Mouse (Mus musculus) lung, postnatal 0 days (tissue): ENCODE measurements around the gene Abcb9. TPM values are rescaled to one million over a fixed set of nuclear protein-coding genes. Genes with fewer than 3 reads are reported as not detected.

Experiments
- ATAC-seq: fragments of 200-750 bp; cut with Nextera tagmentation; 2 replicates; pipeline ENCODE4 v1.8.0; 2017; ENCODE audit warnings: moderate library complexity
- DNase-seq: peaks from one replicate; pipeline ENCODE4 v3.0.0-alpha.2; 2016; ENCODE audit warnings: low spot score
- H3K27ac ChIP-seq: fragments of 300-500 bp; sonication (generic); 2 replicates; pipeline ENCODE4 v1.5.1; 2014; ENCODE audit warnings: antibody characterized with exemption, mild to moderate bottlenecking, low read length, mixed read lengths
- H3K27me3 ChIP-seq: fragments of 300-500 bp; sonication (generic); replicated peaks from 2 replicates; pipeline ENCODE4 v1.6.1; 2014; ENCODE audit warnings: low read length, mixed read lengths; ENCODE audit not compliant: insufficient read depth
- H3K36me3 ChIP-seq: fragments of 300-500 bp; sonication (generic); 2 replicates; pipeline ENCODE4 v1.6.1; 2014; ENCODE audit warnings: low read length, mixed read lengths; ENCODE audit not compliant: insufficient read depth
- H3K4me1 ChIP-seq: fragments of 300-500 bp; sonication (generic); 2 replicates; pipeline ENCODE4 v1.6.1; 2014; ENCODE audit warnings: antibody characterized with exemption, low read depth, low read length, mixed read lengths; ENCODE audit not compliant: insufficient read depth
- H3K4me2 ChIP-seq: fragments of 300-500 bp; sonication (generic); replicated peaks from 2 replicates; pipeline ENCODE4 v1.6.1; 2014; ENCODE audit warnings: low read depth, mild to moderate bottlenecking, low read length, moderate library complexity, mixed read lengths
- H3K4me3 ChIP-seq: fragments of 300-500 bp; sonication (generic); 2 replicates; pipeline ENCODE4 v1.5.1; 2014; ENCODE audit warnings: low read depth, low read length
- H3K9ac ChIP-seq: fragments of 300-500 bp; sonication (generic); replicated peaks from 2 replicates; pipeline ENCODE4 v1.6.1; 2014; ENCODE audit warnings: low read depth, mild to moderate bottlenecking
- H3K9me3 ChIP-seq: fragments of 300-500 bp; sonication (generic); 2 replicates; pipeline ENCODE4 v1.6.1; 2016; ENCODE audit warnings: low read length, mixed read lengths
- CTCF ChIP-seq: IDR thresholded peaks from 2 replicates; pipeline ENCODE4 v1.5.1; 2016; ENCODE audit warnings: antibody characterized with exemption, mild to moderate bottlenecking
- EP300 ChIP-seq: IDR thresholded peaks from 2 replicates; pipeline ENCODE4 v1.6.1; 2016; ENCODE audit warnings: antibody characterized with exemption, mild to moderate bottlenecking, control low read depth
- WGBS: fragments of 180-500 bp; shearing (Covaris S2); extraction: QIAGEN DNeasy Blood & Tissue Kit; methylation state at CpG from one replicate; pipeline ENCODE4 v1.1.7; 2014; 5-methylcytosine and 5-hydroxymethylcytosine counted together
- polyA plus RNA-seq: library from polyadenylated mRNA; unstranded; fragments of >200 nt; fragmentation: Nextera tagmentation; extraction: Ambion mirVana; gene quantifications from 2 replicates; pipeline ENCODE4 v1.2.1, GENCODE M21; 2015

The Abcb9 gene
- polyA plus RNA-seq, 1 experiment from 2014 or later = 2.6 TPM

DNA sequence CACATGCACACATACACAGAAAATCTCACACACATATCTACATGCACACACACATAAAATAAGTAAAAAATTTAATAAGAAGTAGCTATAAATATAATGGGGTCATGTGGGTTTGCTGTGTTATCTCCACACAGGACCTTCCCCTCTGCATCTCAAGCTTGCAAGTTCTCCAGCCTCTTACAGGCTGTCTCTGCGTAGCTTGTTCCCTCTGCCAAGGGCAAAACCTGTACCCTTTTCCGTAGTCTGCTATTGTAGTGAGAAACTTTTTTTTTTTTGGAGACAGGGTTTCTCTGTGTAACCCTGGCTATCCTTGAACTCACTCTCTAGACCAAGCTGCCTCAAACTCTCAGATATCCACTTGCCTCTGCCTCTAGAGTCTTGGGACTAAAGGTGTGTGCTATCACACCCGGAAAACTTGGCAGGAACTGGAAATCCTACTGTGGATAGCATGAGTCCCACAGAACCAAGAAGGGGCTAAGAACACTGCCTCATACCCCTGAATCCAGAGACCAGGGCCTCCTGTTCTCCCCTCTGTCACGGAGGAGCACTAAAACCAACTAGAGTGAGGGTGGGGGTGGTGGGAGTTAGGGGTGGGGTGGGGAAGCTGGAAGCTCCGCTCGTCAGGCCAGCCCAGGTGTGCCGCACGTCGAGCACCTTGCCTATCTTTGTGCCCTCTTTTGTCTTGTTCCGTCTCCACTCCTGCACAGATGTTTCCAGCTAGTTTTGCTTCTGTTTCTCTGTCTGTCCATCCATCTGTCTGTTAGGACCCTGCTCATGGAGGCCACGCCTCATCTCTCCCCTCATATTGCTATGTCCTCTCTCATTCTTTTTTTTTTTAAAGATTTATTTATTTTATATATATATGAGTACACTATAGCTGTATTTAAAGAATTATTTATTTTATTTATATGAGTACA is 4.8 kb upstream of the Abcb9 start:
- Histone ChIP-seq H3K36me3 (no peaks in the 10 kb centered on the region), H3K4me2 (no peak overlapping the region), H3K4me1 (no peaks in the 10 kb centered on the region), H3K4me3 (no peak overlapping the region), H3K9ac (no peak overlapping the region), H3K27me3 (no peaks in the 10 kb centered on the region), H3K27ac (no peak overlapping the region), H3K9me3 (no peaks in the 10 kb centered on the region)
- TF ChIP-seq CTCF (no peak), EP300 (no peak)
- no peak for DNase-seq
- 87% methylated on average over 11 of the region's 11 CpGs for WGBS
- no peak for ATAC-seq

DNA sequence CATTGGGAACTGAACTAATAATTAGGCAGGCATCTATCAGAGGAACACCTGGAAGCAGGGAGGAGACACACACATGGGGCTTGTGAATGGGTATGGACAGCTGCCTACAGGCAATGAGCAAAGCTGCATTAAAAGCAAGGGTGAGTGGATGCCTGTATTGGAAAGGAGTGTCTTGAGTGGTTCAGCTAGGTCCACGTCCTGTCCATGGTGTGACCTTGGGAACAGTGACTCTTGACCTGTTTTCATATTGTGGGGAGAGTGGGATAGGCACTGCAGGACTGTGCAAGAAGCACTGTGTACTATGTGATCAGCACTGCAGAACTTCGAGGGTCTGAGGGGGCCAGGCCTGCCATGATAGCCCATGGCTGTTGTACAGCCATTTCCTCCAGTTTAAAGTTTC is 3.3 kb upstream of the Abcb9 start:
- TF ChIP-seq CTCF (no peak), EP300 (no peak)
- no peak for ATAC-seq
- no peak overlapping the region for H3K4me3 ChIP-seq
- no peaks in the 10 kb centered on the region for H3K36me3 ChIP-seq
- H3K27me3 ChIP-seq = no peaks in the 10 kb centered on the region
- H3K4me2 ChIP-seq = no peak overlapping the region
- no peaks in the 10 kb centered on the region for H3K4me1 ChIP-seq
- no peak overlapping the region for H3K27ac ChIP-seq
- no peaks in the 10 kb centered on the region for H3K9me3 ChIP-seq
- DNase-seq = no peak
- H3K9ac ChIP-seq = no peak overlapping the region
- 88% methylated on average over 2 of the region's 2 CpGs for WGBS

DNA sequence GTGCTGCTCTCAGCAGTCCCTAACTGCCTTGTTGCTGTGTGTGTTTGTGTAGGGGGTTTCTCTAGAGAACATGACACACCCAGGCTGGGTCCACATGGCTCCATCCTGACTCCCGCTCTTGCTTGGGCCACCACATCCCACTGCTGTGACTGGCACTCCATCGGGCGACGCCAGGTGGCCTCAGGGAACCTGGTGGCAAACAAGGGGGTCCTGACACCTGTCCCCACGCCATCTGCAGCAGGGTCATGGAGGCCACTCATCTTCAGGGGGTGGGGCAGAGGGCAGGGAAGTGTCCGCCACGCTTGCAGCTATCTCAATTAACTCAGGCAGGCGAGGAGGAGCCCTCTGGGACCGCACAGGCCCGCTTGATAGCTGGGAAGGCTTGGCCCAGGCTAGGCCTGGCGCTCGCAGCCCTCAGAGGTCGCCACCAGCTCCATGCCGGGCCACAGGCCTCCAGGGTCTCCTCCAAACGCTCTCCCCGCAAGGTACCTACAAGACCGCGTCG is 469 bp downstream of the Abcb9 start:
- H3K4me1 ChIP-seq = 0 out of 2 replicates have a peak, but pooled peaks cover 3% of the 10 kb centered on the region
- H3K4me2 ChIP-seq = peak overlapping the region; percentile 68
- H3K36me3 ChIP-seq = no peaks in the 10 kb centered on the region
- no peak for DNase-seq
- WGBS = 14% methylated on average over 19 of the region's 19 CpGs
- TF ChIP-seq EP300 = no peak
- peak; percentile 17; the same call in 1 of the 2 replicates for TF ChIP-seq CTCF
- peak; percentile 29 for ATAC-seq
- H3K27ac ChIP-seq = no peak overlapping the region
- H3K4me3 ChIP-seq = peak overlapping the region; percentile 40
- H3K27me3 ChIP-seq = no peaks in the 10 kb centered on the region
- H3K9ac ChIP-seq = no peak overlapping the region
- H3K9me3 ChIP-seq = no peaks in the 10 kb centered on the region

DNA sequence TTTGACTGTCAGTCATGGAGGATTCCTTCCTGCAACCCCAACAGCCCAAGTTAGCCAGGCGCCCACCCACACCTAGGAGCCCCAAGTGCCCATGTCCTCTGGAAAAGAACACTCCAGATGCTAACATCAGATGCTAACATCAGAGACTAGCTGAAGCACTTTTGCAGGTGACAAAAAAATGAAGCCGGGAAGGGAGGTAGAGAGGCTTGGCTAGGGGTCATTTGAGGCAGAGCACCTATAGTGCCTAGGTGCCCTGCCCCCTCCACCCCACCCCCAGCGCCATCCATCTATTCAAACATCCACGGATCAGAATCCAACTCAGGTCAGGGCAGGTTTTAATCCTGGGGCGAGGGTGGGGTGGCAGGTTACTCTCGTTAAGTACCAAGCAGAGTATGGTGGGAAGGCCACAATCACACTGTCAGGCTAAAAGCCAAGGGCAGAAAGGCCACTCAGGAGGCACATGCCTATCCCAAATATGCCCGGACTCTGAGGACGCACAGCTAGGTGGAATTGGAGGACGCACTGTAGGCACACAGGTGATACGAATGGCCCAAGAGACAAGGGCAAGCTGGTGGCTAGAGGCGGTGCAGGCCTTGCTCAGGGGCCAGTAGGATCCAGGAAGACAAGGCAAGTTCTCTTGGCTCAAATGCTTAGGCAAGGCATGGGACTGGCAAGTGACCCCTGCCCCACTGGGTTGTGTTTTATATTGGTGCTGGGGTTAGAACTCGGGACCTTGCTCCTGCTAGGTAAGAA is 1.6 kb downstream of the Abcb9 start:
- 83% methylated on average over 12 of the region's 12 CpGs for WGBS
- H3K27ac ChIP-seq = no peak overlapping the region
- H3K4me1 ChIP-seq = 0 out of 2 replicates have a peak, but pooled peaks cover 3% of the 10 kb centered on the region
- H3K4me3 ChIP-seq = no peak overlapping the region
- DNase-seq (no peak), ATAC-seq (no peak)
- no peaks in the 10 kb centered on the region for H3K9me3 ChIP-seq
- H3K36me3 ChIP-seq = no peaks in the 10 kb centered on the region
- H3K27me3 ChIP-seq = no peaks in the 10 kb centered on the region
- H3K9ac ChIP-seq = no peak overlapping the region
- TF ChIP-seq EP300 = no peak
- H3K4me2 ChIP-seq = no peak overlapping the region

DNA sequence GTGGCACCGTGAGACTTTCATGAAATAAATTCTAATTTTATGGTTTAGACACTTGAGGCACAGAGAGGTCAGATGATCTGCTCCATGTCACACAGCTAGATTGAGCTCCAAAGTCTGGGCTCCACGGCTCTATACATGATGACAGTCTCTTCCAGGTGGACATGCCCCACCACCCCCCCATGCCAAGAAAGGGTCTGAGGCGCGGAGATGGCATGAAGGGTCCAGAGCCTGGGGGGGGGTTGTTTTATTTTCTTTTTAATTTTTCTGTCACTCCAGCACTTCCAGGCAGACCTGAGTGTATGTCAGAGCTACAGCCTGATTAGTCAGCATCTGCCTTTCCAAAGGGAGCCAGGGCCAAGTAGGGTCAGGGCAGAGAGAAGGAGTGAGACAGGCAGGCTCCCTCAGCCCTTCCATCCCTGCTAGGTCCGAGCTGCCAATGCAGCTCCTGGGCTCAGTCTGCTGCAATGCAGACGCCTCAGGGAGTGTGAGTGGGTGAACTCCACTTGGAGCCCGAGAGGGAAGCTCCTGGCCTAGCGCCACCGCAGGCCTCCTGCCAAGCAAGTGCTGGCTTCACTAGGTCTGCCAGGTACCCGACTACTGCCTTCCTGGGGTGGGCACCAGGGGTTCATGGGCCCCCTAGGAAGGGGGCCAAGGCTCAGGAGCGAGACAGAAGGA is 2.3 kb downstream of the Abcb9 start:
- Histone ChIP-seq H3K36me3 (no peaks in the 10 kb centered on the region), H3K4me3 (no peak overlapping the region), H3K27ac (no peak overlapping the region), H3K4me1 (0 out of 2 replicates have a peak, but pooled peaks cover 3% of the 10 kb centered on the region), H3K9ac (no peak overlapping the region), H3K4me2 (no peak overlapping the region), H3K27me3 (no peaks in the 10 kb centered on the region), H3K9me3 (no peaks in the 10 kb centered on the region)
- TF ChIP-seq CTCF = no peak
- no peak for TF ChIP-seq EP300
- no peak for DNase-seq
- 63% methylated on average over 11 of the region's 11 CpGs for WGBS
- ATAC-seq = no peak

DNA sequence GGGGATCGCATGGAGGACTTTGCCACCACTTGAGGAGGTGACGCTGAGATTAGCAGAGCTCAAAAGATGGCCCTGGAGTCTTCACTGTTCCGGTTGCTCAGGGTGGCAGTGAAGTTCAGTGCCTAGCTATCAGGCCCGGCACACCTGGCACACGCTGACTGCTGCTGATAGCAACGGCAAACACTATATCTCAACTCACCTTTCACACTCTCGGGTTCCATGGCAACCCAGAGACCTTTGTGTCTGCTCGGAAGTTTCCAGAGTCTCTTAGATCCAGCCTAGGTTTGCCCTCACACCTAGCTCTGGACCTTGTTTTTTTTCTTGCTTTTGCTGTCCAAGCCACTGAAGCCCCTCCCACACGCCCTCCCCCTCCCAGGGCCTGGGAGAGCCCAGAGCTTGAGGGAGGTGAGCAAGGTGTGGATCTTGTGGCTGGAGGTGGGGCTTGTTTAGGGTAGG is 3.6 kb downstream of the Abcb9 start:
- peak; percentile 44 for DNase-seq
- Histone ChIP-seq H3K4me3 (no peak overlapping the region), H3K27me3 (no peaks in the 10 kb centered on the region), H3K4me2 (no peak overlapping the region), H3K9ac (no peak overlapping the region), H3K9me3 (no peaks in the 10 kb centered on the region), H3K36me3 (no peaks in the 10 kb centered on the region), H3K4me1 (0 out of 2 replicates have a peak, but pooled peaks cover 3% of the 10 kb centered on the region), H3K27ac (no peak overlapping the region)
- WGBS = 29% methylated on average over 9 of the region's 9 CpGs
- TF ChIP-seq CTCF (no peak), EP300 (no peak)
- ATAC-seq = peak; percentile 21
